Mouse (Mus musculus): ENCODE measurements around the gene Tmem45a.

- no peak for TF ChIP-seq POLR2A (IDR thresholded peaks at IDR 0.05; ENCODE audit: control insufficient read depth, extremely low read depth, insufficient read depth, low read length, poor library complexity)
- no peak for TF ChIP-seq CTCF (IDR thresholded peaks at IDR 0.05; ENCODE audit: borderline replicate concordance, control insufficient read depth, extremely low read depth, insufficient read depth, low read length, poor library complexity)
These were observed 31.3 kb upstream of the Tmem45a start for GRCm38 (mm10) chr16:56917230-56917629.

Measured in thymus, adult 2 months (tissue).